Mouse (Mus musculus): ENCODE results near the gene Timm8a2.

Gene Timm8a2

GRCm38 (mm10) chr14:122034451-122034850 lies at the start of gene Timm8a2:
Gene Timm8a2, plus strand, starts transcription at chr14:122034674.
- DNase-seq (ENCODE audit: low spot score): no peak

- no peak for DNase-seq (ENCODE audit: low spot score)
Measured at GRCm38 (mm10) chr14:121985477-121985876, 49.0 kb upstream of the Timm8a2 start.

GRCm38 (mm10) chr14:121986028-121986427 lies 48.4 kb upstream of the Timm8a2 start:
- no peak for DNase-seq (ENCODE audit: low spot score)

- no peak for DNase-seq (ENCODE audit: low spot score)
Measured at GRCm38 (mm10) chr14:121987287-121987686, 47.2 kb upstream of the Timm8a2 start.

GRCm38 (mm10) chr14:121987691-121988090 lies 46.8 kb upstream of the Timm8a2 start:
- DNase-seq (ENCODE audit: low spot score): no peak

- no peak for DNase-seq (ENCODE audit: low spot score)
Measured at GRCm38 (mm10) chr14:121989331-121989730, 45.1 kb upstream of the Timm8a2 start.

- DNase-seq (ENCODE audit: low spot score): no peak
Measured at GRCm38 (mm10) chr14:121989869-121990268, 44.6 kb upstream of the Timm8a2 start.

- DNase-seq (ENCODE audit: low spot score): no peak
Measured at GRCm38 (mm10) chr14:121990897-121991296, 43.6 kb upstream of the Timm8a2 start.

- DNase-seq (ENCODE audit: low spot score): no peak
Measured at GRCm38 (mm10) chr14:121991921-121992320, 42.6 kb upstream of the Timm8a2 start.

- DNase-seq (ENCODE audit: low spot score): no peak
Measured at GRCm38 (mm10) chr14:121992395-121993280, 41.8 kb upstream of the Timm8a2 start.

- DNase-seq (ENCODE audit: low spot score): no peak
Measured at GRCm38 (mm10) chr14:121993616-121994015, 40.9 kb upstream of the Timm8a2 start.

GRCm38 (mm10) chr14:121994171-121994700 lies 40.2 kb upstream of the Timm8a2 start:
- DNase-seq (ENCODE audit: low spot score): no peak

GRCm38 (mm10) chr14:121994846-121995556 lies 39.5 kb upstream of the Timm8a2 start:
- no peak for DNase-seq (ENCODE audit: low spot score)

- no peak for DNase-seq (ENCODE audit: low spot score)
Measured at GRCm38 (mm10) chr14:121995557-121995870, 39.0 kb upstream of the Timm8a2 start.

- DNase-seq (ENCODE audit: low spot score): peak; percentile 41
Measured at GRCm38 (mm10) chr14:121996786-121997185, 37.7 kb upstream of the Timm8a2 start.

- no peak for DNase-seq (ENCODE audit: low spot score)
Measured at GRCm38 (mm10) chr14:121999455-121999854, 35.0 kb upstream of the Timm8a2 start.

GRCm38 (mm10) chr14:122000346-122001105 lies 33.9 kb upstream of the Timm8a2 start:
- DNase-seq (ENCODE audit: low spot score): no peak

GRCm38 (mm10) chr14:122002224-122002623 lies 32.2 kb upstream of the Timm8a2 start:
- DNase-seq (ENCODE audit: low spot score): no peak

- no peak for DNase-seq (ENCODE audit: low spot score)
Measured at GRCm38 (mm10) chr14:122003812-122004211, 30.7 kb upstream of the Timm8a2 start.

- no peak for DNase-seq (ENCODE audit: low spot score)
Measured at GRCm38 (mm10) chr14:122008261-122008660, 26.2 kb upstream of the Timm8a2 start.

GRCm38 (mm10) chr14:122009502-122009901 lies 25.0 kb upstream of the Timm8a2 start:
- DNase-seq (ENCODE audit: low spot score): no peak

GRCm38 (mm10) chr14:122010301-122010700 lies 24.2 kb upstream of the Timm8a2 start:
- DNase-seq (ENCODE audit: low spot score): no peak
